Mouse (Mus musculus): ENCODE data around the gene Cers6. TPM values are rescaled to one million over a fixed set of nuclear protein-coding genes. Genes with fewer than 3 reads are reported as not detected.

The Cers6 gene
- polyA plus RNA-seq, 1 experiment from 2014 or later: 34.0 TPM

- DNase-seq (ENCODE audit: low spot score, missing footprints) (peak; percentile 72), ATAC-seq (ENCODE audit: low FRiP score) (no peak)
- Histone ChIP-seq H3K4me3 (ENCODE audit: low read depth, low read length) (no peak overlapping the region), H3K9me3 (ENCODE audit: control insufficient read depth, low read length) (no peaks in the 10 kb centered on the region), H3K4me1 (ENCODE audit: control insufficient read depth, insufficient read depth, low read length) (no peaks in the 10 kb centered on the region), H3K36me3 (ENCODE audit: control insufficient read depth, insufficient read depth, low read length) (no peaks in the 10 kb centered on the region), H3K27ac (ENCODE audit: low read depth, low read length) (no peak overlapping the region), H3K27me3 (ENCODE audit: control insufficient read depth, insufficient read depth, low read length) (no peaks in the 10 kb centered on the region), H3K4me2 (no peak overlapping the region), H3K9ac (ENCODE audit: low read length) (no peak overlapping the region)
- 78% methylated on average over 7 of the region's 7 CpGs for WGBS
Measured at GRCm38 (mm10) chr2:69156283-69156682, 295.0 kb downstream of the Cers6 start.

DNA sequence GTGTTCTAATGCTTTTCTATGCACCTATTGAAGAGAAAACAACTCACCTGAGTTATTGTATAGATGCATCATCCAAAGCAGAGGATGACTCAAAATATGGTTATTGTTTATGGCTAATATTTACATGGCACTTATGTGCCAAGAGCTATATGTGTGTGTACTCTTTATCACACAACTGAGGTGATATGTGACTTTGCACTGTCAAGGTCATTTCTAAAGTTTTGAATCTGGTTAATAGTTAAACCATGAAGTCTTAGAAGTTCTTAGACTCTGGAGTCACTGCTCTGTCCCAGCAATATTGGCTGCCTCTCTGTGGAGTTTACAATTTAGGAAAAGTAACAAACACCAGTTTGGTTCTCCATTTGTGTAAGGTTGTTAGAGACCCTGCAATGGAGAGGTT, 297.7 kb downstream of the Cers6 start:
- no peaks in the 10 kb centered on the region for H3K4me1 ChIP-seq (ENCODE audit: control insufficient read depth, insufficient read depth, low read length)
- ATAC-seq (ENCODE audit: low FRiP score) (no peak), DNase-seq (ENCODE audit: low spot score, missing footprints) (peak; percentile 33)
- H3K27ac ChIP-seq (ENCODE audit: low read depth, low read length): no peak overlapping the region
- no peaks in the 10 kb centered on the region for H3K36me3 ChIP-seq (ENCODE audit: control insufficient read depth, insufficient read depth, low read length)
- H3K4me3 ChIP-seq (ENCODE audit: low read depth, low read length): no peak overlapping the region
- no peak overlapping the region for H3K4me2 ChIP-seq
- H3K9ac ChIP-seq (ENCODE audit: low read length): no peak overlapping the region
- H3K27me3 ChIP-seq (ENCODE audit: control insufficient read depth, insufficient read depth, low read length): no peaks in the 10 kb centered on the region
- no peaks in the 10 kb centered on the region for H3K9me3 ChIP-seq (ENCODE audit: control insufficient read depth, low read length)

Other genes with a start within 250 kb of the Cers6 start
- gene 4932414N04Rik, start 205.0 kb upstream of the Cers6 start, polyA plus RNA-seq (2014; fragmentation: Nextera tagmentation; extraction: Ambion mirVana): not detected in 2 replicates